Mouse (Mus musculus): ENCODE results near the gene Commd1. TPM values are rescaled to one million over a fixed set of nuclear protein-coding genes. Genes with fewer than 3 reads are reported as not detected.
A peak's percentile ranks its signal among the peaks of the same experiment; 100 is the strongest.

Commd1 gene
- polyA plus RNA-seq, 2 experiments from 2014 or later, result 95.9 to 117 TPM

DNA sequence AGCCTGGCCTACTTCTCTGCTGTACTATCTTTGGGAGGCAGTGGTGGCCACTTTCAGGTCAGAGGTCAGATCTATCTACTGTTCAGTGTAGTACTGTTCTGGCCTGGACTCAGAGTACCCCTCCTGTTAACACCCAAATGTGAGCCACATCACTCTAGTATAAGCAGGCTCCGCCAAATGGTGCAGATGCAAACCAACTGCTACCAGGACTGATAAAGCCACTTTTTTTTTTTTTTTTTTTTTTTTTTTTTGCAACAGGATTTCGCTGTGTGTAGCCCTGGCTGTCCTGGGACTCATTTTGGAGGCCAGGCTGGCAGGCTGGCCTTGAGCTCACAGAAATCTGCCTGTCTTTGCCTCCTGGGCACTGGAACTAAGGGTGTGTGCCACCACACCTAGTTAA is 43.2 kb downstream of the Commd1 start:
- ATAC-seq, result no peak

DNA sequence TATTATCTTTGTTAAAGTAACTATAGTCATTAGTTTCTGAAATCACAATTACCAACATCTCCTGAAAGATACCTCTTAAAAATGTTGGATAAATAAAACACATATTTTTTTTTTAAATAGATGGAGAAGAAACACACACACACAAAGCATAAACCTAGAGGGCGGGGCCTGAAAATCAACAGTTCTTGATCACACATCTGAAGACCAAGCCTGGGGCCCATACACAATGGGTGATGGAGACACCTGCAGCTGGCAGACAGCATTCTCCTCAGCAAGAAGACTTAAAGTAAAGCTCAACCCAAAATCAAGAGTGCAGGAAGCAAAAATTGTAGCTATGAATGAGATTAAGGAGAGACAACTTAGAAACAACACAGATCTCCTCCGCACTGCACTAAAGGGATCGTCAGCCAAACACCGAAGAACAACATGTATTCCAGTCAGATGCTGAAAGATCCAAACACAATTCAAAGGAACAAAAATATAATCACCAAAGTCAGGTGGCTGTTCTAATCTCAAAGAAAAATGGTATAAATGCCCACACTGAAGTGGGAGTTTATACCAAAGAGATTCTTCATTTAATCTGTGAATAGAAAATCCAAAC is 44.4 kb downstream of the Commd1 start:
- no peak for ATAC-seq

DNA sequence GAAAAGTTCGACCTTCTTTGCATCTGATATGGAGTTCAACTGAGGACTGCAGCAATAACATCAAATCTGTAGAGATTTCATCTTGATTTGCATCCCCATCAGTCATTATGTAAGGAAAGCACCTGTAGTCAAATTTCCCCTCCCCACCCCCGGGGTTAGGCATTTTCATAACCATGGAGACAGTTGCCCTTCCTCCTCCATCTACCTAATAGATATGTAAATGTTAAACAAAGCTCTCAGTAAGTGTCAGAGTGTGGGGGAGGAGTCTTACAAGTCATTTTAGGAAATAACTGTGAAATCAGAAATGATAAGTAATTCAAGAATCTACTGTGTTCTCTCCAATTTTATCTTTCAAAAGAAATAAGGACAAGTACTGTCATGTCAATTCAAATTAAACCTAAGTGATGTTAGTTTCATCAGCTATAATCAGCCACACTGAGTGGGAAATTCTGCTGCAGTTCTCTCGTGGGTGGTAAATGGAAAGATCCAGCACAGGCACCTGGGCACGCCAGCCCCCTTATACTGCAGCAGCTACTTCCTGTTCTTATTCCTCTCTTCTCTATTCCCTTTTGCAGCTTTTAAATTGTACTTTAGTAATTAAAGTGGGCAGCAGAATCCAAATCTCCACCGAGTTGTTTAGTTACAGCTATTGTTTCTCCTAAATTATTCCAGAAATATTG is 45.6 kb downstream of the Commd1 start:
- ATAC-seq, result peak; percentile 87

DNA sequence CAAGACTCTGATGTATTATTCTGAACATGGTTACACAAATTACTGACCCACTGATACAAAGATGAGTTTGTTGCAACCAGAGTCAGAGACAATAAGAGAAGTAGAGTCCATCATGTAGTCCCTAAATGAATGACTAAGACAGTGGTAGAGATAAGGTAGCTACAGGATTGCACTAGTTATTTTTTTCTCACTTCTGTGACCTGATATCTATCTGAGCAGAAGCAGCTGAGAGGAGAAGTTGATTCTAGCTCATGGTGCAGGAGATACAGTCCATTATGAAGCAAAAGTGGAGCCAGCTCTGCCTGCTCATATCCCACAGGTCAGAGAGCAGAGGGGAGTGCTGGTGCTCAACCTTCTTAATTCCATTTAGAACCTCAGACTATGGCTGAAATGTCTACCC is 50.0 kb downstream of the Commd1 start:
- no peak for ATAC-seq

DNA sequence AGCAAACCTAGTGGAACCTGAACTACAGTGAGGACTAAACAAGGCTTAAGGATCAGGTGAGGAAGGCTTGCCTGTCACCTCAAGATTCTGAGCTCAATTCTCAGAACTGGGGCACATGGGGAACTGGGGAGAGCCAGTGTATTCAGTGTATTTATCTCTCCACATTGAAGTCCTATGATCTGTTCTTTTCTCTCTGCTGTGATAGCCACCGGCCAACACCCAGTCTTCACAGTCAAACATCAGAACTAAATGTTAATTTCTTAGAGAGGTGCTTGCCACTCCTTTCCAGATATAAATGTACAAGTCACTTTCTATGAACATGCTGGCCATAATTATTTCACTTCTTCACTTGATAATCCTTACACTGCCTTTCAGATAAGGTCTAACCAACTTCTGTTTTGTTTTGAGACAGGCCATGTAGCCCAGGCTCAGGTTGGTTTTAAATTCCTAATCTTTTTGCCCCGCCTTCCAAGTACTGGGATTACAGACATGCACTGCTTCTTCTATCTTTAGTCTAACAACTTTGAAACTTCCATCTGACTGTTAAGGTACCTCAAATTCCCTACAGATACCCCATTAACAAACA is 50.8 kb downstream of the Commd1 start:
- no peak for ATAC-seq

DNA sequence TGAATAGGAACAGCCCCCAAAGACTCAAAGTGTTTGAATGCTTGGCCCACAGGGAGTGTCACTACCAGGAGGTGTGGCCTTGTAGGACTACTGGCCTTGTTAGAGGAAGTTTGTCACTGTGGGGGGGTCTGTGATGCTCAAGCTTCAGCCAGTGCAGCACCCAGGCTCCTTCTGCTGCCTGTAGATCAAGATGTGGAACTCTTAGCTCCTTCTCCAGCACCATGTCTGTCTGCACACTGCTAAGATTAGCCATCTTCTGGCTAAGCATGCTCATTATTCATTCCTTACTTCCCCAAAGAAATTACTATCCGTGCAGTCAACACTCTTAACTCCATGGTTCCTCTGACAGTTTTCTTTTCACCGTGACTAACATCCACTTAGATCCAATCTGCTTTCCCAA is 52.1 kb downstream of the Commd1 start:
- no peak for ATAC-seq

DNA sequence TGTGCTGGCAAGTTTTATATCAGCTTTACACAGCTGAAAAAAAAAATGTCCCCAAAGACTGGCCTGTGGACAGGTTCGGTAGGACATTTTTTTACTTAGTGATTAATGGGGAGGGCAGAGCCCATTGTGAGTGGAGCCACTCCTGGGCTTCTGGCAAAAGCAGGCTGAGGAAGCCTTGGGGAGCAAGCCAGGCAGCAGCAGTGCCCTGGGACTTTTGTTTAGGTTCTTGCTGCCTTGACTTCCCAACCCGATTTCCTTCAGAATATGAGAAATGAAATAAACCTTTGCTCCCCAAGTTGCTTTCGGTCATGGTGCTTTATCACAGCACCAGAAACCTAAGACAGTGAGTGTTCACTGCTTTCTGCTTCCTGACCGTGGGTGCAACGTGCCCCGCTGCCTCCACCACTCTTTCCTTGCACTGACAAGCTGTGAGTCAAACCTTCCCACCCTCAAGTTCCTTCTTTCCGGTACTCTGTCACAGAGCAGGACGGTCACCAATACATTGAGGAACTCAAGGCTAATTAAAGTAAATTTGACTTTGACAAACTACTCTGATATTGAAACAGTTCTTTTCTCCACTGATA is 53.5 kb downstream of the Commd1 start:
- ATAC-seq, result peak; percentile 59

DNA sequence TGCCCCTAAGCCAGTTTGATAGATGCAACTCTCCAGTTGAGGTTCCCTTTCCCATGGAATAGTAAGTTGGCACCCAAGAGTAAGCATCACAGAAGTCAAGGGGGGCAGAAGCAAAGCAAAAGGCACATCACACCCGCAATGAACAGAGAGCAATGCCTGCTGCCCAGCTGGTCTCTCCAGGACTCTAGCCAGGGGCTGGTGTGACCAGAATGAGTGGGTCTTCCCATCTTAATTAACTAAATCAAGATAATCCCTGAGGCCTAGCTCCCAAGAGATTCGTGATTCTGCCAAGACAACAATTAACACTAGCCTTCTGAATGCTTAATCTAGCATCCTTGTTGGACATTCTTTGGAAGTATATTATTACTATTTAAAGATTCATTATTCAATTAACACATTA is 58.6 kb downstream of the Commd1 start:
- ATAC-seq, result no peak

DNA sequence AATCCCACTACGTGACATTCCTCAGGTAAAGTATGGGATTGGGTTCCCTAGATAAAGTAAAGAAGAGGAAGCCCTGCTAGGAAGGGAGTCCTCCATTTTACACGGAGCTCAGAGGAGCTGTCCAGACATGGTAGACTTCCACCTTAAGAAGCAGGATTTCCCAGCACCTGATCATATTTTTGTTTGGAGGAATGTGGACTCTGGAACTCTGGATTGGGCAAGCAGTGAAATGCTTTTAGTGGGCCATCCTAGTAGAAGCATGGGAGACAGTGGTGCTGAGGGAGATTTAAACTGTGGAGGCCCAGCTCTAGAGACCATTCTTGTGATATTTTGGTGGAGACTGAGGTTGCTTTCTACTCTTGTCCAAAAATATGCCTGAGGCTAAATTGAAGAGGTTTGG is 59.6 kb downstream of the Commd1 start:
- no peak for ATAC-seq

DNA sequence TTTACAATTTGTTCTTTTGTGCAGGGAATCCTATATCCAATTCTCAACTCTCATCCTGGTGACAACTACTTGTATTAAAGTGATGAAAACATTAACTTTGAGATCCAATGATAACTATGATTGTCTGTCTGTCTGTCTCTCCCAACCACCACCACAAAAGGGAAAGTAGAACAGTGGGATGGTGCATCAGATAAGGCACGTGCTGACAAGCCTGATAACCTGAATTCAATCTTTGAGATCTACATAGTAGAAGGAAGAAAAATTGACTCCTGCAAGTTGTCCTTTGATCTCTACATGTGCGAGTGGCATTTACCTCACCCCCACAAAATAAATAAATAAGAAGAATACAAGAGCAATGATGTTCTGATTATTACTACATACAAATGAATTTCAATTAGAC is 62.8 kb downstream of the Commd1 start:
- no peak for ATAC-seq

DNA sequence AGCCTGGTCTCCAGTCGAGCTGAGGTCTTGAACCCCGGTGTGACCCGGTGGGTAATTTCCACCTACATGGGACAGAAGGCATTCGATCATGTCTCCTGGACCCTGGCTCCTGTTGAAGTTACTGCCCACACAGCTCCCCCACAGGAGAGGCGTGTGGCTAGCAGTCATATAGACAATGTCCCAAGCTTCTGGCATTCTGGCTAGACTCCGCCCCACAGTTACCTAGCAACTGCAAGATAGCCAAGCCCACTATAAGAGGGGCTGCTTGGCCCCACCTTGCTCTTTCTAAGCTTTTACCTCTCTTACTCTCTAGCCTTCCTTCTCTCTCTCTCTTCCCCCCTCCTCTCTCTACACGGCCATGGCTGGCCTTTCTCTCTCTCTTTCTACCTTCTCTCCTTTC is 64.4 kb downstream of the Commd1 start:
- ATAC-seq, result no peak

DNA sequence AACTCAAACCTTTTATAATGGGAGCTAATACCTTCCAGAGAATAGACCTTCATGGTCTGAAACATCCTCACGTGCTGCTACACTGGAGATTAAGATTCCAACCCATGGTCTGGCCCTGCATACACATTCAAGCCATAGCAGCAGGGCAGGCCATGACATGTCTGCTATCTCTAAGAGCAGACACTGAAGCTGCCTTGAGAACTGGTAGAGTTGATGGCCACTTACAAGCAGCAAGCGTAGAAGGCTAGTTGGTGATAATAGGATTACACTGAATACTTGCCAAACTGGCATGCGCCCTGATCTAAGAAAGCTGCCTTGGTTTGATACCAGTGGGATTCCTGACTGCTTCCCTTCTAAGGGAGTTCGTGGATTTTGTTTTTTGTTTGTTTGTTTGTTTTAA is 68.4 kb downstream of the Commd1 start:
- ATAC-seq, result no peak

DNA sequence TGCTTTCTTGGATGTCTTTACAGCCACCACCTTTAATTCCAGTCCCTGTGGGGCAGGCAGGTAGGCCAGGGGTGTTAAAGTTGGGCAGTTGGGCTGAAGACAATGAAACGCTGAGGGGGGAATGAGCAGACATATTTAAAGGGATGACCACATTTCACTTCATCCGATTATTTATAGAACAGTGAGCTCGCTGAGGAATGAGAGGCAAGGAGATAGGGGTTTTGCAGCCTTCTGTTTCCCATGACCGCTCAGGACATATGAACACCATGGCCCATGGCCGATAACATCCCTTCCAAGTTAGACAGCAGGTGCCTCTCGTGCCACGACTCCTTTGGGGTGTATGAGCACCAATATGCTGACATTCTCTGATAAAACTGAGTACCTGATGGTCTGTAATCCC is 70.4 kb downstream of the Commd1 start:
- no peak for ATAC-seq

DNA sequence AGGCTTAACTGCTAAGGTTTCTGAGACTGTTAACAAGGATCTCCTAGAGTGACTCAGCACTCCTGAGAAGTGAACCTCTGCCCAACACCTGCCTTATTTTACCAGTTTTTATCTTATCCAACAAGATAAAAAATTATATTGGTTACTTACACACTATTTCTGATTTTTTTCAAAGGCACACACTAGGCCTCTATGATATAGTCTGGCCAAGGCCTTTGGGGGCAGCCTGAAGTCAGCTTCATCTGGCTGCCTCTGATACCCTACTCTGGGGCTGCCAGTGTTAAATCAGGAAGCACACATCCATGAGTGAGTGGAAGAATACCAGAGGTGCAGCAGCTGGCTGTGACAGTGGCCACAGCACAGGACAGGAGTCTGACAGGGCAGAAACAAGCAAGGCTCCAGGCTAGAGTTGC is 75.7 kb downstream of the Commd1 start:
- no peak for ATAC-seq

DNA sequence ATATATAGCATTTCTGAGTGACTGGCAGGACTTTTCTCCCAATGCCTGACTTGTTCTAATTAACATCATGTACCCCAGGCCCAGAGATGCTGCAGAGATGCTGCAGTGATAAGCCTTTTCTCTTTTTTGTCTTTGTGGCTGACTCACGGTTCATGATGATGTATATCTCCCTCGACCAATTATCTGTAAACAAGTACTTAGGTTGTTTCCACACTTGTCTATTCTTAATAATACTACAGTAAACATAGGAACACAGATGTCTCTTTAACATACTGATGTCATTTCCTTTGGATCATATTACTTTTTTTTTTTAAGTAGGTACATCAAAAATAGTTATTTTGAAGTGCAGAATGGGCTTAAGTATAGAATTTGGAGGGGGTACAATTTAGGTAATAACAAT is 79.3 kb downstream of the Commd1 start:
- peak; percentile 46 for ATAC-seq

DNA sequence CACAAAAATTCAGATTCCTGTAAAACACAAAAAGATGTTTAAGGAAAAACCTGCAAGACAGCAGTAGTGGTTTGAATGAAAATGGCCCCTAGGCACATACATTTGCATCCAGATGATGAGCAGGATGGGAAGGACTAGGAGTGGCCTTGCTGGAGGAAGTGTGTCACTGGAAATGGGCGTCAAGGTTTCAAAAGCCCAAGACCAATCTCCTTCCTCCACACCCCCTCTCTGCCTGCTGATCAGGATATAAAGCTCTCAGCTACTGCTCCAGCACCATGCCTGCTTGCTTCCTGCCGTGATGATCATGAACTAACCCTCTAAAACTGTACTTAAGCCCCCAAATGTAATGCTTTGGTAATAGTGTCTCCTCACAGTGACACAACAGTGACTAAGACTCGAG is 82.1 kb downstream of the Commd1 start:
- peak; percentile 41 for ATAC-seq

DNA sequence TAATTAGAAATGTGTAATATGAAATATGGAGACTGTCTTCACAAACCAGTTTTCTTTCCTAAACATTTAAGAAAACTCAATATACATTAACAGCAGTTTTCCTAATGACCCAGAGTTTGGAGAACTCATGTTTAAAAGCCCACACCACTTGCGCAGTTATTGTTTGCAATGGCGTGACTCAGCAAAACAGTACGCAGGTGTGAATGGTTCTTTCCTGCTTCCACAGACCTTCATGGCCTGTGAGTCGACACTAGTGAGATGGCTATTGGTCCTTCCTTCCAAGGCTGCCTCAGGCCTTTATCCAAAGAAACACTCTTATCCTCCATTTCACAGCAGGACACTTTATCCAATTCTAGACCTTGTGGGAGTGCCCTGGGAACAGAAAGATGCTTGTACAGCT is 84.5 kb downstream of the Commd1 start:
- ATAC-seq, result no peak

DNA sequence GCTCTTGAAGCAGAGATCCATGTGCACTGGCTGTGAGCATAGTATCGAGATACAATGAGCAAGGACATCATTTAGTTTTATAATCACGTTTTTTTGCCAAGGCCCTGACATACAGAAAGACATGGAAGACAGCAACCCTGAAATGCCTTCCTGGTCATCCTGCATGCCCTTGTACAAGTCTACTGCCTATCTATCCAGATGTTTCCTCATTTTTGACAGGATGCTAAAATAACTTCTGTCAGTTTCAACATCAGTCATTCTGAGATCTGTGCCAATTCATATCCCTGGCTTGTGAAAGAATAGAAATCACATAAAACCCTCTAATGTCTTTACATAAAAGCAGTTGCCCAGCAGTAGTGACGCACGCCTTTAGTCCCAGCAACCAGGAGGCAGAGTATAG is 85.1 kb downstream of the Commd1 start:
- no peak for ATAC-seq

DNA sequence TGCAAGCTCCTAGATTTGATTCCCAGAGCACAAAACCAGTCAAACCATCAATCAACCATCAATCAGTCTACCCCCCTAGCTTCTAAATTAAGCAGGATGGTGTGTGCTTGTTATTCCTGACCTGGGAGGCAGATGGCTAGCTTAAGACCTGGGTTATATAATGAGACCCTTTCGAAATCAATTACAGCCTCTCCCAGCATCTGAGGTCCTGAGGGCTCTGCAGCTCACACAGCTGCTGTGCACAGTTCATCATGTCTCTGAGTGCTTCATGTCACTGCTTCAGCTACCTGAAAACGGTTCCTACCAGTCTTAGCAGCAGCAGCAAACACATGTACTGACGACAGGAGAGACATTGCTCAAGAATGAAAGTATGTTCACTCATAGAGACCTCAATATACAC is 89.1 kb downstream of the Commd1 start:
- no peak for ATAC-seq

DNA sequence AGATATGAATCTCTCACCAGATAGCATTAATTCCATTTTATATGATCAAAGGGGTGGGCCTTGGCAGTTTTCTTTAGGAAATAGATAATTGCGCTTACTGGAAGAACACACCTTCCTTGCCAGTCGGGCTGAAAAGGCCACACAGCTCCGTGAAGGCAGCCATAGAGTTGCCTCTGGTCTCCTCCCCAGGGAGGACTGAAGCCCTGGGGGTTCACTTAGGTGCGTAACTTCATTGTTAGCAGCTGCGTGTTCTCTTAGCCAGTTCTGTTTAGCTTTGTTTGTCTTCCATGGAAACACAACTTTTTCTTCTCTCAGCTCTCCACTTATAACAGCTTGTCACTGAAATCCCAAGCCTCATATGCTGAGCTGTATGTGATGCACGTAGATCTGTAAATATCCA is 89.7 kb downstream of the Commd1 start:
- no peak for ATAC-seq

DNA sequence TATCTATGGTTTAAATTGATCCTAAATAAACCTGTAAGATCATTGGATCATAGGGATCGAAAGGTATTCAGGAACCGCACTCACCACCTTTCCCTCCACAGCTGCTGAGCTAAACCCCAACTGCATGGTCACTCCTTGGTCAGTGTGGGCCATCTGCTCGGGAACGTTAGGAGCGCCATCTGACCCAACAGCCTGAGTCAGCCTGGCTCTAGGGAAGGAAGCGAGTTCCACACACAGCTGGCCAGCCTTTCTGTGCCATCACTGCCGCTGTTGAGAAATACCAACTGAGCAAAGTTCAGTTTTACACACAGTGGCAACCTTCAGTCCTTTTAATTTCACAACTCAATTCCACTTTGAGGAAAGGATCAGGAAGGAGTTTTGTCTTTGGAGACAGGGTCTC is 90.3 kb downstream of the Commd1 start:
- no peak for ATAC-seq

DNA sequence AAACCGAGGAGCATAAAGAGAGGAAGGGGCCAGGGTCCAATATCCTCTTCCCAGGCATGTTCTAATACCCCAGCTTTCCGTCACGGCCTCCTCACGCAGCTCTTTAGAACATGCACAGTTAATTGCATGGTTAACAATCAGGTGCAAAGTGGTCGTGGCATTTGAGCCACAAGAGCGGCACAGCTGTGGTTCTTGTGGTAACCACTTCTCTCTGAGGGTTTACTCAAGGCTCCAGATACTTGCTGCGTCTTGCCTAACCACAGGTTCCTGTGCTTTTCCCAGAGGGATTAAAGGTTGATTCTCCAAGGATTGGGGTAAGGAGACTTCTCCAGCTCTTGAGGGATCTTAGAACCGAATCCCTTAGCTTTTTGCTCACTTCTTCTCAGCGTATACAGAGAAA is 90.9 kb downstream of the Commd1 start:
- no peak for ATAC-seq

DNA sequence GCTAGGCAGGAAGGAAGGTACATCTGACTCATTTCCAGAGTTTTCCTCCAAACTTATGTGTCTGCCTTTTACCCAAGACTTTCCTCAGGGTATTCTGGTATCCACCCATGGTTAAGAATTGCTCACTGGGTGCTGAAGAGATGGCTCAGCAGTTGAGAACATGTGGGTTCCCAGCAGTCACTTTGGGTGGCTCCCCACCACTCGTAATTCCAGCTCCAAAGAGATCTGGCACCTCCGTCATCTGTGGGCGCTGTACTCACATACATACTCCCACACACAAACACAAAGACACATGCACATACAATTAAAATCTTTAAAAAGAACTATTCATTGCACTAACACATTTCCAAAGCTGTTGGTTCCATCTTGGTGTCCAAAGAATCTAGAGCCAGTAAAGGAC is 93.0 kb downstream of the Commd1 start:
- ATAC-seq, result no peak

DNA sequence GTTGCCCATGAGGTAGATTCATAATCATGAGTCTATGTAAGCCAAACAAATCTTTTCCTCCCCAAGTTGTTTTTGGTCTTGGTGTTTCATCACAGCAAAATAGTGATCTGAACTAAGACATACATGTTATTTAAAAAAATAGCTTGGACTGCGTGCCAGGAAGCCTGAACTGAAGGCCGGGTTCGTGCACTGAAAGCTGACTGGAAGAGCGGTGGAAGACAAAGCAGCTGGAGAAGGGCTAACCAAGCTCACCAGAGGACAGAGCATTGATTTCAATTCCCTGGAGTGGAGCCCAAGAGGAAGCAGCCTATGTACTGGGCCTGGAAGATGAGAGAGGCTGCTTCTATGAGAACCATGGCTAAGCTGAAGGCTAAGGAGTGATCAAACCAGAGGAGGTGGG is 95.2 kb downstream of the Commd1 start:
- no peak for ATAC-seq

Data from activated CD4-positive, CD25-positive, alpha-beta regulatory T cell, adult 4 months (primary cell).